Mouse (Mus musculus) embryo, embryonic 9.5 days (tissue): ENCODE data around the gene Iqgap2.

Experiments used
- DNase-seq: peaks from one replicate; pipeline ENCODE4 v3.0.0-alpha.2; 2017; ENCODE audit errors: extremely low spot score

The Iqgap2 gene

GRCm38 (mm10) chr13:95617671-95618171 lies 274.0 kb downstream of the Iqgap2 start:
- DNase-seq, result peak; percentile 65

- peak; percentile 49 for DNase-seq
Observed at GRCm38 (mm10) chr13:95617082-95617670, 274.5 kb downstream of the Iqgap2 start.

- no peak for DNase-seq
Observed at GRCm38 (mm10) chr13:95616512-95616911, 275.2 kb downstream of the Iqgap2 start.

GRCm38 (mm10) chr13:95614757-95615156 lies 277.0 kb downstream of the Iqgap2 start:
- no peak for DNase-seq

- DNase-seq, result no peak
Observed at GRCm38 (mm10) chr13:95612243-95612642, 279.5 kb downstream of the Iqgap2 start.

- DNase-seq, result no peak
Observed at GRCm38 (mm10) chr13:95611752-95612151, 280.0 kb downstream of the Iqgap2 start.

- no peak for DNase-seq
Observed at GRCm38 (mm10) chr13:95610786-95611562, 280.7 kb downstream of the Iqgap2 start.

- DNase-seq, result no peak
Observed at GRCm38 (mm10) chr13:95609088-95609420, 282.7 kb downstream of the Iqgap2 start.

GRCm38 (mm10) chr13:95608416-95609087 lies 283.2 kb downstream of the Iqgap2 start:
- no peak for DNase-seq

- DNase-seq, result no peak
Observed at GRCm38 (mm10) chr13:95607019-95607418, 284.7 kb downstream of the Iqgap2 start.

- no peak for DNase-seq
Observed at GRCm38 (mm10) chr13:95604288-95604687, 287.4 kb downstream of the Iqgap2 start.

- no peak for DNase-seq
Observed at GRCm38 (mm10) chr13:95599833-95600359, 291.8 kb downstream of the Iqgap2 start.

- no peak for DNase-seq
Observed at GRCm38 (mm10) chr13:95598232-95598920, 293.3 kb downstream of the Iqgap2 start.

- no peak for DNase-seq
Observed at GRCm38 (mm10) chr13:95597578-95597977, 294.1 kb downstream of the Iqgap2 start.

- DNase-seq, result no peak
Observed at GRCm38 (mm10) chr13:95596689-95597088, 295.0 kb downstream of the Iqgap2 start.

GRCm38 (mm10) chr13:95595921-95596320 lies 295.8 kb downstream of the Iqgap2 start:
- DNase-seq, result no peak

GRCm38 (mm10) chr13:95595411-95595810 lies 296.3 kb downstream of the Iqgap2 start:
- DNase-seq, result no peak

- DNase-seq, result no peak
Observed at GRCm38 (mm10) chr13:95592860-95593259, 298.9 kb downstream of the Iqgap2 start.

GRCm38 (mm10) chr13:95591606-95592005 lies 300.1 kb downstream of the Iqgap2 start:
- DNase-seq, result no peak

GRCm38 (mm10) chr13:95587628-95588027 lies 304.1 kb downstream of the Iqgap2 start:
- DNase-seq, result no peak

- DNase-seq, result no peak
Observed at GRCm38 (mm10) chr13:95584898-95585297, 306.8 kb downstream of the Iqgap2 start.
